Mouse (Mus musculus): ENCODE results near the gene Ralgapa1. TPM values are rescaled to one million over a fixed set of nuclear protein-coding genes. Genes with fewer than 3 reads are reported as not detected.
"Not testable (repeated sequence)": the region's sequence is repeated elsewhere in the genome, so short reads cannot be mapped to it uniquely, and the experiment has no call there.

The Ralgapa1 gene
- total RNA-seq, 2 experiments from 2014 or later: 111 to 120 TPM

- intact Hi-C loops (cut with DNase I): no loop called here
- peak in 1 of 2 experiments; percentile 23 for DNase-seq (ENCODE audit: extremely low spot score in 1 of 2, low spot score in 2 of 2)
Measured at GRCm38 (mm10) chr12:55622615-55623245, 198.2 kb downstream of the Ralgapa1 start.

GRCm38 (mm10) chr12:55620321-55620720 lies 200.6 kb downstream of the Ralgapa1 start:
- no peak for DNase-seq (ENCODE audit: extremely low spot score in 1 of 2, low spot score in 2 of 2)
- intact Hi-C loops (cut with DNase I): no loop called here

GRCm38 (mm10) chr12:55610812-55611211 lies 210.2 kb downstream of the Ralgapa1 start:
- DNase-seq (ENCODE audit: extremely low spot score in 1 of 2, low spot score in 2 of 2): no peak

GRCm38 (mm10) chr12:55607902-55608301 lies 213.1 kb downstream of the Ralgapa1 start:
- DNase-seq (ENCODE audit: extremely low spot score in 1 of 2, low spot score in 2 of 2): no peak
- intact Hi-C loops (cut with DNase I): no loop called here

More at GRCm38 (mm10) chr12:55610812-55611211, 210.2 kb downstream of the Ralgapa1 start:
- intact Hi-C loops (cut with DNase I): no loop called here

- no peak for DNase-seq (ENCODE audit: extremely low spot score in 1 of 2, low spot score in 2 of 2)
- intact Hi-C loops (cut with DNase I): no loop called here
Measured at GRCm38 (mm10) chr12:55604411-55604810, 216.6 kb downstream of the Ralgapa1 start.

- no peak for DNase-seq (ENCODE audit: extremely low spot score in 1 of 2, low spot score in 2 of 2)
- intact Hi-C loops (cut with DNase I): no loop called here
Measured at GRCm38 (mm10) chr12:55600503-55600994, 220.4 kb downstream of the Ralgapa1 start.

- DNase-seq (ENCODE audit: extremely low spot score in 1 of 2, low spot score in 2 of 2): peak in 1 of 2 experiments; percentile 69
- intact Hi-C loops (cut with DNase I): no loop called here
Measured at GRCm38 (mm10) chr12:55599639-55600502, 221.1 kb downstream of the Ralgapa1 start.

GRCm38 (mm10) chr12:55598887-55599561 lies 221.9 kb downstream of the Ralgapa1 start, which contains the start of gene Insm2:
Gene Insm2 (plus strand): TSS chr12:55599427.
- DNase-seq (ENCODE audit: extremely low spot score in 1 of 2, low spot score in 2 of 2): peak in 1 of 2 experiments; percentile 42
- intact Hi-C loops (cut with DNase I): no loop called here

GRCm38 (mm10) chr12:55598537-55598886 lies 222.5 kb downstream of the Ralgapa1 start:
- intact Hi-C loops (cut with DNase I): no loop called here
- DNase-seq (ENCODE audit: extremely low spot score in 1 of 2, low spot score in 2 of 2): no peak

GRCm38 (mm10) chr12:55586936-55587335 lies 234.0 kb downstream of the Ralgapa1 start:
- DNase-seq (ENCODE audit: extremely low spot score in 1 of 2, low spot score in 2 of 2); intact Hi-C loops (cut with DNase I): not testable (repeated sequence)

GRCm38 (mm10) chr12:55573794-55574193 lies 247.2 kb downstream of the Ralgapa1 start:
- intact Hi-C loops (cut with DNase I): no loop called here
- DNase-seq (ENCODE audit: extremely low spot score in 1 of 2, low spot score in 2 of 2): peak in 1 of 2 experiments; percentile 78

GRCm38 (mm10) chr12:55573089-55573488 lies 247.9 kb downstream of the Ralgapa1 start:
- intact Hi-C loops (cut with DNase I): no loop called here
- DNase-seq (ENCODE audit: extremely low spot score in 1 of 2, low spot score in 2 of 2): no peak

- intact Hi-C loops (cut with DNase I): no loop called here
Measured at GRCm38 (mm10) chr12:55571661-55572060, 249.3 kb downstream of the Ralgapa1 start.

GRCm38 (mm10) chr12:55571181-55571580 lies 249.8 kb downstream of the Ralgapa1 start:
- intact Hi-C loops (cut with DNase I): no loop called here
- no peak for DNase-seq (ENCODE audit: extremely low spot score in 1 of 2, low spot score in 2 of 2)

More at GRCm38 (mm10) chr12:55571661-55572060, 249.3 kb downstream of the Ralgapa1 start:
- no peak for DNase-seq (ENCODE audit: extremely low spot score in 1 of 2, low spot score in 2 of 2)

- DNase-seq (ENCODE audit: extremely low spot score in 1 of 2, low spot score in 2 of 2): no peak
- intact Hi-C loops (cut with DNase I): no loop called here
Measured at GRCm38 (mm10) chr12:55570646-55571045, 250.3 kb downstream of the Ralgapa1 start.

- DNase-seq (ENCODE audit: extremely low spot score in 1 of 2, low spot score in 2 of 2): no peak
- intact Hi-C loops (cut with DNase I): no loop called here
Measured at GRCm38 (mm10) chr12:55569676-55570075, 251.3 kb downstream of the Ralgapa1 start.

- DNase-seq (ENCODE audit: extremely low spot score in 1 of 2, low spot score in 2 of 2): no peak
- intact Hi-C loops (cut with DNase I): no loop called here
Measured at GRCm38 (mm10) chr12:55568466-55568865, 252.5 kb downstream of the Ralgapa1 start.

GRCm38 (mm10) chr12:55566837-55567236 lies 254.1 kb downstream of the Ralgapa1 start:
- intact Hi-C loops (cut with DNase I): no loop called here
- DNase-seq (ENCODE audit: extremely low spot score in 1 of 2, low spot score in 2 of 2): no peak

- DNase-seq (ENCODE audit: extremely low spot score in 1 of 2, low spot score in 2 of 2): no peak
- intact Hi-C loops (cut with DNase I): no loop called here
Measured at GRCm38 (mm10) chr12:55565867-55566266, 255.1 kb downstream of the Ralgapa1 start.
